Mouse (Mus musculus) erythroblast, embryonic 14.5 days (primary cell): ENCODE results near the gene Lrguk. TPM values are rescaled to one million over a fixed set of nuclear protein-coding genes. Genes with fewer than 3 reads are reported as not detected.

Experiments
- H3K27me3 ChIP-seq: 2 replicates; pipeline ENCODE4 v1.6.1; 2012; ENCODE audit warnings: inconsistent platforms; ENCODE audit not compliant: control insufficient read depth
- H3K36me3 ChIP-seq: 2 replicates; pipeline ENCODE4 v1.6.1; 2012; ENCODE audit warnings: mild to moderate bottlenecking, inconsistent platforms; ENCODE audit not compliant: control insufficient read depth
- H3K4me1 ChIP-seq: 2 replicates; pipeline ENCODE4 v1.6.1; 2012; ENCODE audit warnings: inconsistent platforms; ENCODE audit not compliant: control insufficient read depth
- H3K4me3 ChIP-seq: replicated peaks from 2 replicates; pipeline ENCODE3; 2012; ENCODE audit warnings: moderate library complexity, mild to moderate bottlenecking, inconsistent platforms
- H3K9me3 ChIP-seq: 2 replicates; pipeline ENCODE4 v1.6.1; 2012; ENCODE audit warnings: low read length, inconsistent platforms, mixed read lengths; ENCODE audit not compliant: control insufficient read depth
- GATA1 ChIP-seq: IDR thresholded peaks from 2 replicates; pipeline ENCODE4 v1.6.1; 2012; ENCODE audit warnings: low read length, inconsistent platforms, mixed read lengths
- TAL1 ChIP-seq: IDR thresholded peaks from 3 replicates; pipeline ENCODE4 v1.6.1; 2012; ENCODE audit warnings: low read length, inconsistent platforms, mixed read lengths
- polyA plus RNA-seq: library from polyadenylated mRNA; stranded (reverse); fragments of >175 nt; gene quantifications from 2 replicates; pipeline ENCODE4 v1.2.3, GENCODE M21; 2012

The Lrguk gene
- not detected in 2 replicates for polyA plus RNA-seq

- H3K36me3 ChIP-seq: no peaks in the 10 kb centered on the region
- H3K27me3 ChIP-seq: peaks cover 4% of the 10 kb centered on the region; the same call in 1 of the 2 replicates
- H3K9me3 ChIP-seq: no peaks in the 10 kb centered on the region; the same call in 1 of the 2 replicates
- TF ChIP-seq TAL1 (no peak), GATA1 (no peak)
- peaks cover 16% of the 10 kb centered on the region for H3K4me1 ChIP-seq
- H3K4me3 ChIP-seq: peak within 1 kb of the TSS; percentile 62
Observed at GRCm38 (mm10) chr6:34028933-34029745, at the start of gene Lrguk. Lrguk (plus strand) TSS chr6:34029448.

- Histone ChIP-seq H3K4me3 (no peak overlapping the region), H3K36me3 (no peaks in the 10 kb centered on the region), H3K27me3 (no peaks in the 10 kb centered on the region), H3K4me1 (no peaks in the 10 kb centered on the region), H3K9me3 (no peaks in the 10 kb centered on the region)
- TF ChIP-seq GATA1 (no peak), TAL1 (no peak)
Observed at GRCm38 (mm10) chr6:33982709-33983108, 46.5 kb upstream of the Lrguk start.

- H3K9me3 ChIP-seq: no peaks in the 10 kb centered on the region
- no peaks in the 10 kb centered on the region for H3K27me3 ChIP-seq
- no peaks in the 10 kb centered on the region for H3K36me3 ChIP-seq
- H3K4me1 ChIP-seq: no peaks in the 10 kb centered on the region
- TF ChIP-seq TAL1 (no peak), GATA1 (no peak)
- no peak overlapping the region for H3K4me3 ChIP-seq
Observed at GRCm38 (mm10) chr6:33987132-33987531, 42.1 kb upstream of the Lrguk start.

- Histone ChIP-seq H3K4me1 (no peaks in the 10 kb centered on the region), H3K36me3 (no peaks in the 10 kb centered on the region), H3K9me3 (no peaks in the 10 kb centered on the region), H3K4me3 (no peak overlapping the region), H3K27me3 (no peaks in the 10 kb centered on the region)
- TF ChIP-seq TAL1 (no peak), GATA1 (no peak)
Observed at GRCm38 (mm10) chr6:33992213-33993034, 36.8 kb upstream of the Lrguk start.

GRCm38 (mm10) chr6:33993842-33994241, 35.4 kb upstream of the Lrguk start:
- Histone ChIP-seq H3K4me3 (no peak overlapping the region), H3K4me1 (no peaks in the 10 kb centered on the region), H3K36me3 (no peaks in the 10 kb centered on the region), H3K27me3 (no peaks in the 10 kb centered on the region), H3K9me3 (no peaks in the 10 kb centered on the region)
- TF ChIP-seq TAL1: no peak
- no peak for TF ChIP-seq GATA1

GRCm38 (mm10) chr6:33998590-33998989, 30.7 kb upstream of the Lrguk start:
- Histone ChIP-seq H3K36me3 (no peaks in the 10 kb centered on the region), H3K27me3 (no peaks in the 10 kb centered on the region), H3K9me3 (no peaks in the 10 kb centered on the region), H3K4me3 (no peak overlapping the region), H3K4me1 (no peaks in the 10 kb centered on the region)
- TF ChIP-seq GATA1: no peak
- no peak for TF ChIP-seq TAL1

GRCm38 (mm10) chr6:33999530-33999929, 29.7 kb upstream of the Lrguk start:
- Histone ChIP-seq H3K9me3 (no peaks in the 10 kb centered on the region), H3K27me3 (no peaks in the 10 kb centered on the region), H3K4me1 (no peaks in the 10 kb centered on the region), H3K36me3 (no peaks in the 10 kb centered on the region), H3K4me3 (no peak overlapping the region)
- TF ChIP-seq TAL1: no peak

- no peaks in the 10 kb centered on the region for H3K4me1 ChIP-seq
- H3K9me3 ChIP-seq: no peaks in the 10 kb centered on the region
- no peaks in the 10 kb centered on the region for H3K36me3 ChIP-seq
- H3K4me3 ChIP-seq: no peak overlapping the region
- no peak for TF ChIP-seq GATA1
- no peak for TF ChIP-seq TAL1
- H3K27me3 ChIP-seq: no peaks in the 10 kb centered on the region
Observed at GRCm38 (mm10) chr6:34000644-34001043, 28.6 kb upstream of the Lrguk start.

GRCm38 (mm10) chr6:34003033-34003432, 26.2 kb upstream of the Lrguk start:
- H3K4me1 ChIP-seq: no peaks in the 10 kb centered on the region
- H3K4me3 ChIP-seq: no peak overlapping the region
- no peaks in the 10 kb centered on the region for H3K36me3 ChIP-seq
- no peak for TF ChIP-seq TAL1
- no peak for TF ChIP-seq GATA1
- H3K9me3 ChIP-seq: no peaks in the 10 kb centered on the region
- H3K27me3 ChIP-seq: no peaks in the 10 kb centered on the region
